Mouse (Mus musculus) cortical plate, adult 2 months (tissue): ENCODE data around the gene Spata45.

Experiments
- CTCF ChIP-seq: fragments of 200-500 bp; IDR thresholded peaks from 2 replicates; pipeline ENCODE4 v1.5.1; 2011; ENCODE audit warnings: mild to moderate bottlenecking, control low read depth, low read length; ENCODE audit not compliant: insufficient read depth; ENCODE audit errors: extremely low read depth
- POLR2A ChIP-seq: fragments of 200-500 bp; IDR thresholded peaks from 2 replicates; pipeline ENCODE4 v1.6.1; 2011; ENCODE audit warnings: mild to moderate bottlenecking, low read length, control low read depth; ENCODE audit not compliant: insufficient read depth; ENCODE audit errors: extremely low read depth

DNA sequence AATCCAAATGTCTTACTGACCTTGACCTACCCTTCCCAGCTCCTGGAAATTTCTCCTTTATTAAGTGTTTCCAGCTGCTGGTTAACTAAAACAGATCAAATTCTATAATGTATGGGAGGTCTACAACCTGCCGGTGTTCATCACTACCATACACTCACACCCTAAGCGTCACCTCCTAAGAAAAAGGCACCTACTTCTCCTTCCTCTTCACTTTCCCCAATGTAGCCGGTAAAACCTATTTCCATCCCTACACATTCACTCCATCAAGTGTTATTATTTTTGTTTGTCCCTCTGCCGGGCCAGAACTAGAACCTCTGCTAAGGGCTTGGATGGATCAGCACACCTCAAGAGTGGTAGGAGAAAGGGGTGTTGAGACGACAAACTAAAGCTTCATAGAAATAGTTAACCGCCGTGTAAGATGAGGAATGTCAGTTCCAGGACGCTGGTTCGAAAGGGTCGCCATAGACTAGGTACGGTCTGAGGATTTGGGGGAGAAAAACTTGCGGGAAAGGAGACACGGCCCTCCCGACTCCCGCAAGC, 25.9 kb downstream of the Spata45 start:
- TF ChIP-seq POLR2A (no peak), CTCF (no peak)
